Mouse (Mus musculus) cerebral cortex, adult 2 months (tissue): Measurements from ENCODE around the gene Armc12.

Source experiments
- WGBS: fragments of 180-500 bp; shearing (Covaris S2); methylation state at CpG from one replicate; pipeline ENCODE4 v1.1.7; 2018; 5-methylcytosine and 5-hydroxymethylcytosine counted together

Armc12 gene

DNA sequence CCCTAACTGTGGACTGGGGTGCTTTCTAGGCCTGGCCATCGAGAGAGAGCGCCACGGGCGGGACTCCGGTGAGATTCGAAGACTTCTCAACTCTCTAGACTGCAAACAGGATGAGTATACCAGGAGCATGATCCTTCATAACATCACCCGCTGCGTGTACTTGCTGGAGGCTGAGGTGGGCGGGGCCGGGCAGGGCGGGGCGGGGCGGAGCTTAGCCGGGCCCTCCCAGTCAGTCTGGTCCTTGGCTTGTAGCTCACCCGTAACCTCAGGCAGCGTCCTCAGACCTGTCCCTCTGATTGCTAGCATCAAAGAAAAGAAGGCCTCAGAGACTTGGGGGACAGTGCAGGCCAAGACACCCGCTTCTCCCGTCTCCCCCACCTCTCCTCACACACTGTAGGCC, 1.3 kb downstream of the Armc12 start:
- 47% methylated on average over 18 of the region's 18 CpGs for WGBS

- 93% methylated on average over 7 of the region's 7 CpGs for WGBS
Measured at GRCm38 (mm10) chr17:28532557-28532956, 2.0 kb downstream of the Armc12 start.

DNA sequence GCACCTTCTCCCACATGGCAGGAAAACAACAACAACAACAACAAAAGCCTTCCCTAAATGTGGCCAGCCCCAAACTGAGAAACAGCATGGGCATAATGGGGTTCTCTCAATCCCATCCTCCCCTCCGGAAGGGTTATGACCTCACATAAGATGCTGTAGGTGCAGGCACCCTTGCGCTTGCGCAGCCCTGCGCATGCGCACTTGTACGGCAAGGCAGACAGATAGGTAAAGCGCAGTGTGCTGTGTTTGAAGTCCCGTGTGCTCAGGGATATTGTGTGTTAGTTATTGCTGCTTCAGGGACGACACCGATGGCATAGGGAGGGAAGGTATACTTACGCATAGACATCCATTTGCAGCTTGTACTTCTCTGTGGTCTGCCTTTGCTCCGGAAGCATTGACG, 2.7 kb downstream of the Armc12 start:
- WGBS: 94% methylated on average over 13 of the region's 13 CpGs

- WGBS: 53% methylated on average over 12 of the region's 12 CpGs
Measured at GRCm38 (mm10) chr17:28537881-28538280, 7.3 kb downstream of the Armc12 start.

DNA sequence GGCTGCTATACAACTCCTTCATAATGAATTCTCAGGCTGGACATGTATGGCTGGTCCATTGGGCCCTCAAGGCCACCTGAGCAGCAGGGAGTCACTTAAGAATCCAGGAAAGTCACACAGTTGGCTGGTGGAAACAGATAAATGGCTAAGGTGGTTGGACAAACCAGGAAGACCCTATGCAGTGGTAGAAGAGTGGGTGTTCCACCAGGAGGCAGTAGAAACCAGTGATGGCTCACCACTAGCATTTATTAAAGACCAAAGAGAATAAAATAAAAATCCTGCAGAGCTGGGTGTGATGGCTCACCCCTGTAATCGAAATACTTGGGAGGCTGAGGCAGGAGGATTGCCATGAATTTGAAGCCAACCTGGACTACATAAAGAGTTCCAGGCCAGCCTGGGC, 16.3 kb downstream of the Armc12 start:
- 90% methylated on average over 1 of the region's 1 CpGs for WGBS

DNA sequence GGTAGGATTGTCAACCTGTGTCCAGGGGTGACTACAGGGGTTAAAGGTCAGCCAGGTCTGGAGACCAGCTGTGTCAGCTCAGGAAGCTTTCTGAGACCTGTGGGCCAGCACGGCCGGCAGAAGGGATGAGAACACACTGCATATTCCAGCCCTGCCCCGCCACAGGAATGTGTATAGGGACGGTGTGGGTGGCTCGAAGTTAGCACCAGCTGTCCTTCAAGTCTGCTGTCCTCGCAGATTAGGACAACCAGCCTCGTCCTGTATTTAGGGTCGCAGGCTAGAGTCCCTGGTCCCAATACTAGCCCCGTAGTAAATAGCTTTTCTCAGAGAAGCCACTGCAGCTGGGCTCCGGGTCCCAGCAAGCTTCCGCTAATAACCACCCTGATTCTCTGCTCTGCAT, 17.9 kb downstream of the Armc12 start:
- 72% methylated on average over 11 of the region's 11 CpGs for WGBS

GRCm38 (mm10) chr17:28549111-28549510, 18.5 kb downstream of the Armc12 start, which contains the start of gene Clpsl2:
Clpsl2 (plus strand) TSS chr17:28549411.
- WGBS: 79% methylated on average over 14 of the region's 14 CpGs

DNA sequence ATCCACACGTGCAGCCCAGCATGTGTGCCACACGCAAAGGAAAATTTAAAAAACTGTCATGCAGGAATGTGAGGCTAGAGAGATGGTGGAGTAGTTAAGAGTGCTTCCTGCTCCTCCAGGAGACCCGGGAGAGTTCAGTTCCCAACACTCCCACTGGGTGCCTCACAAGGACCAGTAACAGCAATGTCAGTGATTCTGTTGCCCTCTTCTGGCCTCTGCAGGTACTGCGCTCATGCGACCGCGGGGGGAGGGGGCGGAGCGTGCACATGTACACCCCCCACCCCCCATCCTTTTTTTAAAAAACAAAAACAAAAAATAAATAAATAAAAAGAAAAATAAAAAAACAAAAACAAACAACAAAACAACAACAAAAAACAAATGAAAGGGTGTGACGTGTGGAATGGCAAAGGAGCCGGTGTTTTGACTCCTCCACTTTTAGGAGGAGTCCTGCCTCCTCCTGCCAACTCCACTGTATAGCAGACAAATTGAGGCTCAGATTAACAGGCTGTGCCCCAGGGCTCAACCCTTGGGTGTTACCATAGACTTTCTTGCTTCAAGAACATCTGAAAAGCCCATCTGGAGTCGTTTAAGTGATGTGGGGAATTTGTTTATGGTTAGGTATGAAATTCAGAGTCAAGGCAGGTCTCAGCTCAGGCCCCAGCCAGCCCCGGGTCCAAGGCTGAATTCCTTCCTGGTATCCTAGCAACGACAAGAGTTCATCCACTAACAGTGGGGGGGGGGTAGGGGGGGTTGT, 22.6 kb downstream of the Armc12 start:
- 6% methylated on average over 14 of the region's 14 CpGs for WGBS

DNA sequence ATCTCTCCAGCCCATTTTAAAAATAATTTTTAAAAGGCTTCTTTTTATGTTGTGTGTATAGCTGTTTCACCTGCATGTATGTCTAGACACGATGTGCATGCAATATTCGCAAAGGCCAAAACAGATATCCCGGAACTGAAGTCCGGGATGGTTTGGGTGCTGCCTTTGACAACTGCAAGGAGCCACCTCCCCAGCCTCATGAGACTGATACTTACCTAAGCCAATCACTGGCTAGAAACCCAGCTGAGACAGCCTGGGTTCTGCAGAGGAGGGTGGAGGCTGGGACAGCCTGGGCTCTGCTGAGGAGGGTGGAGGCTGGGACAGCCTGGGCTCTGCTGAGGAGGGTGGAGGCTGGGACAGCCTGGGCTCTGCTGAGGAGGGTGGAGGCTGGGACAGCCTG, 23.4 kb downstream of the Armc12 start:
- 94% methylated on average over 4 of the region's 4 CpGs for WGBS

DNA sequence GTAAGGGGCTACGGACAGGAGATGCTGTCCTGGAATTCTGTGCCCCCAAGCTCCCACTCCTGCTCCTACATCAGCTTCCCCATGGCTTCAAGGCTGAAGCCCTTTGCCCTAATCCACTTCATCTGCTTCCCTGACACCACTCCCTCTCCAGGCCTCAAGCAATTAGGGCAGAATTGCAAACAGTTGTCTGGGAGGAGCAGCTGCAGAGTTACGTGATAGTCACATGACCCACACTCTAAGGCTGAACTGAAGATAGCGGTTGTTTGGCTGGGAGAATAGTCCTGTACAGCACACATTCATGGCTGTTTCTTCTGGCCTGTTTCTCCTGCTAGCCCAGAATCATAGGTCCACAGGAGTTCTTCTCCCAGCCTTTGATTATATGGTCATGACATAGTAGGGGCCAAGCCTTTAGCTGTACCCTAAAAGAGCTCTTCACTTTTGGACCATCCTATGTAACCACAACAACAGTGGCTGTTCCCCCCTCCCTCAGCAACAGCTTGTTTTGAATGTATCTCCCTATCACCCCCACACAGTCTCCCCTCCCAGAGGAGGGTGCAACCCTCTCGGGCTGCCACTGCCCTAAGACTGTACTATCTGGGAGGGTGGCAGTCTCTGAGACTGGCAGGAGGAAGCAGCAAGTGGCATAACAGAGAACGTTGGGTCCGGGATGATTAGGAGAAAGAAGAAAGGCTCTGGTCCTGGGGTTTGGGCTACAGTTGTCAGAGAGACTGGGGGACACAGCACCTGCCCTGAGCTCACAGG, 26.2 kb downstream of the Armc12 start:
- WGBS: 56% methylated on average over 6 of the region's 6 CpGs

DNA sequence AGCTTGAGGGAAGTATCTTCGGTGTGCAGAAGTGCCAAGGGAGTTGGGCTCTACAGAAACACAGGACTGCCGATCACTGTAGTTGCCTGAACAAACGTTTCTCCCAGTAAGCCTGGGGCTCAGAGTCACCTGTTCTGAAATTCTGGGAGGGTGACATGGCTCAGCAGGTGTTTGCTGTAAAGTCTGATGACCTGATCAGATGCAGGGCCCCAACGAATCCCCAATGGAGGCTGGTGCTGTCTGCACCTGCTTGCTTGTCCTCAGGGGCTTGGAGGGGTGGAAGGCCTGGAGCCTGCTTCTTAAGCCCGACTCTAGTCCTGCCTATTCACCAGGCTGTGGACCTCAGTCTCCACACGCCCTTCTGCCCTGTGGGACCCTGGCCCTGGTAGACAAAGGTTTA, 27.2 kb downstream of the Armc12 start:
- WGBS: 82% methylated on average over 6 of the region's 6 CpGs

GRCm38 (mm10) chr17:28560598-28560997, 30.0 kb downstream of the Armc12 start, which contains the start of gene Clps:
Clps (minus strand) TSS chr17:28560766.
- 93% methylated on average over 4 of the region's 4 CpGs for WGBS

GRCm38 (mm10) chr17:28561613-28562012, 31.0 kb downstream of the Armc12 start:
- 71% methylated on average over 7 of the region's 7 CpGs for WGBS

DNA sequence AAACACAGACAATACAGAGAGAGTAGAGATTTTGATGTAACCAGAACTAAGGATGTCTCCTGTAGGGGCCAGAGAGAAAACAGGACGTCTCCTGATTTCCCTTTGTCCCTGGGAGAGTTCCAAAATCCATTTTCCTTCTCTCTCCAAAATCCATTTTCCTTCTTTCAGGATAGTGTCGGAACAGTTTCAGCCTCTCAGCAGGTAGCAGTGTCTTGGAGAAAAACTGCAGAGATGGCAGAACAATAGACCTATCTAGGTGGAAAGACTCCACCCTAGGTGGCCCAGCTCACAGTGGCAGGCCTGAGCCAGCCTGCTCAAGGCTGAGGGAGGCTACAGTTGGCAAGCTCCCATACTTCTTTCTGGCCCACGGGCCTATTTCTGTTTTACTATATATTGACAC, 36.9 kb downstream of the Armc12 start:
- 33% methylated on average over 3 of the region's 3 CpGs for WGBS

- 79% methylated on average over 3 of the region's 3 CpGs for WGBS
Measured at GRCm38 (mm10) chr17:28571868-28572267, 41.3 kb downstream of the Armc12 start.

- whole genome bisulfite sequencing: 76% methylated on average over 7 of the region's 7 CpGs
Measured at GRCm38 (mm10) chr17:28572521-28572920, 41.9 kb downstream of the Armc12 start.

GRCm38 (mm10) chr17:28572941-28573340, 42.3 kb downstream of the Armc12 start:
- WGBS: 61% methylated on average over 6 of the region's 6 CpGs

DNA sequence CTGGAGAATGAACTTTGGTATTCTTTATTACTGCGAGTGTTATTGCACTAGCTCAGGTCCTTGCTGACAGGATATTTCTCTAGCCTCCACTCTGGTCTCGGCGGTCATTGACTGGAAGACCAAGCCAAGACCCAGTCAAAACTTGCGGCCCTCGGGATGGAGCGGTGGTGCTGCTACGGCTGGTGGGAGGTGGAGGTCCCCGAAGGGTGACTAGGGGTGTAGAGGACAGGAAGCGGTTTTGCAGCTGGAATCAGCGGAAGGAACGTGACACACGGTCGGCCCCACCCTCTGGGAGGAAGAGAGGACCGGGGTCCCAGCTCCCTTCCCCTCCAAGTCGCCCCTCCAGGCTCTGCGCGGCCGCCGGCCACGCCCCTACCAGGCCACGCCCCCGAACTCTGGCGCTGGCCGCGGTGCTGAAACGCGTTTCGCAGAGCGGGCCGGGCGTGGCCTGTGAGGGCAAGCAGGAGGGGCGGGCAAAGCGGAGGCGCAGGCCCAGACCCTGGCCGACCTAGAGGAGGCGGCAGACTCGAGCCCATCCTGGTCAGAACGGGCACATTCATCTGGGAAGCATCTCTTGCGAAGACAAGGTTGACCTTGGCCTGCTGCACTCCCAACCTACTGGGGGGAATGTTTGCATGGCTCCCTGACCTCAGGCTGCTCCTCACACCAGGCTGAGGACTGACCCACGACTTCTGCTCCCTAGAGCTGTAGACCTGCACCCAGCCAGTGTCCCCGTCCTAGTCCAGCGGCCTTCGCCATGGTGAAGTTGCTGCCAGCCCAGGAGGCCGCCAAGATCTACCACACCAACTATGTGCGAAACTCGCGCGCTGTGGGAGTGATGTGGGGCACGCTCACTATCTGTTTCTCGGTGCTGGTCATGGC, 44.9 kb downstream of the Armc12 start, which contains the start of gene Lhfpl5:
Lhfpl5 (plus strand) TSS at position 398 of the 882 bp plus-strand sequence.
- WGBS: 20% methylated on average over 50 of the region's 50 CpGs

GRCm38 (mm10) chr17:28580396-28580795, 49.8 kb downstream of the Armc12 start:
- WGBS: 18% methylated on average over 9 of the region's 9 CpGs

DNA sequence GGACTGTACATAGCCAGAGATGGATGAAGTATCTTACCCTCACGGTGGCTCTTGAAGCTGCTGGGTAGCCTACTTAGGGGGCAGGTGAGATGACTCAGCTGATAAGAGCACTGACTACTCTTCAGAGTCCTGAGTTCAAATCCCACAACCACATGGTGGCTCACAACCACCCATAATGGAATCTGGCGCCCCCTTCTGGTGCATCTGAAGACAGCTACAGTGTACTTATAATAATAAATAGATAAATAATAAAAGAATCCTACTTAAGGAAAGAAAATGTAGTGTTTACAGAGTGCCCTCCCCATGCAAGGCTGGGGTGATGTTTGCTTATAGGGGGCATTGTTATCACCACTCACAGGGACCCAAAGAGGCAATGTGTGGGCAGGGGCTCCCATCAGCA, 50.5 kb downstream of the Armc12 start:
- WGBS: 61% methylated on average over 2 of the region's 2 CpGs

DNA sequence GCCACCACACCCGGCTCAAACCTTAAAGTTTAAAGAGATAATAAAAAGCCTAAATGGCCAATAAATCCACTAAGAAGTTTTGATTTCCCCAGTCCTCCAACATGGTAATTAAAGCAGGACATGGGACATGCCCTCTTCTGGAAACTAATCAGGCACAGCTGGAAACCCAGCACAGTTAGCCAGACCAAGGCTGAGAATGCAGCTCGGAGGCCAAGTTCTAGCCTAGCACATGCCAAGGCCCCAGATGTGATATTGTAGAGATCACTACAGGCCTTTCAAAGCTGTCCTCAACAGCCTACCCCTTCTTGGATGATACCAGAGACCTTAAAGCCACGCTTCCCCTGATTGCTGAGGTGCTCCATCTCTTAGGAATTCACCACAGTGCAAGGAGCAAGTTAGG, 55.9 kb downstream of the Armc12 start:
- WGBS: 85% methylated on average over 3 of the region's 3 CpGs

DNA sequence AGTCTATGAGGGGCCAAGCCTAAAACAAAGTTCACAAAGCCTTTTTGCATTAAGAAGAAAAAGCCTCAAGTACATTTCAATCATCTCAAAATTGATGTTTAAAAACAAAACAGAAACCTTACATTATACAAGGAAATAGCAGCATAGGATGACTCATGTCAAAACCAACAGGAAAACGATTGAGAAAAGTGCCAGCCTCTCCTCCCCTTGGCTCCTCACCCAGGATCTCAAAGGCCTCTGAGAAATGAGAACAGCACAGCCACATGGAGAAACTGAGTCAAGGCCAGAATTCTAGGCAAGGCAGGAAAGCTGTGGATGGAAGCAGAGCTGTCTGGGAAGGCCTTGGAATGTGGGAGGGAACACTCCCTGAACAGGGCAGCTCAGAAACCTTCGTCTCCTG, 58.0 kb downstream of the Armc12 start:
- 33% methylated on average over 2 of the region's 2 CpGs for WGBS
